Mouse (Mus musculus) testis, adult 2 months (tissue): ENCODE data around the gene Sfxn5.

ENCODE experiments used
- CTCF ChIP-seq: fragments of 200-500 bp; IDR thresholded peaks from 2 replicates; pipeline ENCODE4 v1.5.1; 2012; ENCODE audit warnings: low read depth, mild to moderate bottlenecking, inconsistent platforms, low read length, moderate library complexity; ENCODE audit not compliant: control insufficient read depth, insufficient read depth, insufficient replicate concordance
- POLR2A ChIP-seq: fragments of 200-500 bp; IDR thresholded peaks from 2 replicates; pipeline ENCODE4 v1.6.1; 2012; ENCODE audit warnings: low read depth, mild to moderate bottlenecking, inconsistent platforms, low read length, moderate library complexity; ENCODE audit not compliant: control insufficient read depth

DNA sequence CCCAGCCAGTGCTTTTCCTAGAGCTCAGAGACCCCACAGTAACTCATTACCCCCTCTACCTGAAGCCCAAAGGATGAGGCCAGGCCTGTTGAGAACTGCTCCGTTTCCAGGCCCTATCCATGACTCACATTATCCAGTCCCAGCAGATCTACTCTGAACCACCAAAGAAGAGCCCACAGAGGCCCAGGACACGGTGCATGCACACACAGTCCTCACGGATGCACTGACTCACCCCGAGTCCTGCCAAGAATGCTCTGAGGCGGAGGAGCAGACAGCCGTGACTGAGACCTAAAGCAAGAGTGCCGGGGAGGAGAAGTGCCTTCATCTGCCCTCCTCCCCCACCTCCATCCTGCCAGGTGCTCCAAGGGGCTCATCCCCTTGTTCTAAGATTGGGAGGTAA, 16.0 kb upstream of the Sfxn5 start:
- TF ChIP-seq CTCF (no peak), POLR2A (no peak)
